Mouse (Mus musculus): ENCODE measurements around the gene Mars. TPM values are rescaled to one million over a fixed set of nuclear protein-coding genes. Genes with fewer than 3 reads are reported as not detected.

The Mars gene
- polyA plus RNA-seq, 1 experiment: 155 TPM

DNA sequence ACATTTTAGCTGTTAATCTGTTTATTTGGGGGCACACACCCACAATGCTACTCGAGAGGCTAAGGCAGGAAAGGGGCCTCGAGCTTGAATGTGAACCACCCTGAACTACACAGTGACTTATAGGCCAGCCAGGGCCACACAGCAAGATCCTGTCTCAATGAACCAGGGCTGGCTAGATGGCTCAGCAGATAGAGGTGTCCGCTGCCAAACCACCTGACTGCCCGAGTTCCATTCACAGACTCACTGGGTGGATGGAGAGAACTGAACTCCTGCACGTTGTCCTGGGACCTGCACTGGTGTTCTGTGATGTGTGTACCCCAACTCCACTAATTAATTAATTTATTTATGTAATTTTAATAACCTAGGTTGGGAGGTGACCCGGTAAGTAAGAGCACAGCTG is 53.8 kb downstream of the Mars start:
- peaks cover 15% of the 10 kb centered on the region for H3K27me3 ChIP-seq (ENCODE audit: control insufficient read depth, insufficient read depth, insufficient read length)
- no peaks in the 10 kb centered on the region for H3K79me3 ChIP-seq (ENCODE audit: low read depth)
- TF ChIP-seq MYOD1 (IDR thresholded peaks at IDR 0.05; ENCODE audit: control insufficient read depth, insufficient read length, low read depth) (no peak), USF1 (IDR thresholded peaks at IDR 0.05; ENCODE audit: low read depth) (no peak), FOSL1 (IDR thresholded peaks at IDR 0.05; ENCODE audit: insufficient read depth, low read length, poor library complexity, severe bottlenecking) (no peak), MAX (IDR thresholded peaks at IDR 0.05) (no peak), CEBPB (IDR thresholded peaks at IDR 0.05; ENCODE audit: low read depth) (no peak), MYOG (IDR thresholded peaks at IDR 0.05; ENCODE audit: control insufficient read depth, extremely low read depth, insufficient read length) (no peak), CTCF (IDR thresholded peaks at IDR 0.05; ENCODE audit: control insufficient read depth, insufficient read depth, insufficient read length) (no peak)
- no peak overlapping the region for H3K4me3 ChIP-seq (ENCODE audit: insufficient read depth, poor library complexity, severe bottlenecking)
- H3K36me3 ChIP-seq (ENCODE audit: control insufficient read depth, insufficient read depth): no peaks in the 10 kb centered on the region
- H3K79me2 ChIP-seq (ENCODE audit: control insufficient read depth, insufficient read depth): no peaks in the 10 kb centered on the region
- H3ac ChIP-seq (ENCODE audit: control insufficient read depth, insufficient read length, low read depth): no peak overlapping the region

DNA sequence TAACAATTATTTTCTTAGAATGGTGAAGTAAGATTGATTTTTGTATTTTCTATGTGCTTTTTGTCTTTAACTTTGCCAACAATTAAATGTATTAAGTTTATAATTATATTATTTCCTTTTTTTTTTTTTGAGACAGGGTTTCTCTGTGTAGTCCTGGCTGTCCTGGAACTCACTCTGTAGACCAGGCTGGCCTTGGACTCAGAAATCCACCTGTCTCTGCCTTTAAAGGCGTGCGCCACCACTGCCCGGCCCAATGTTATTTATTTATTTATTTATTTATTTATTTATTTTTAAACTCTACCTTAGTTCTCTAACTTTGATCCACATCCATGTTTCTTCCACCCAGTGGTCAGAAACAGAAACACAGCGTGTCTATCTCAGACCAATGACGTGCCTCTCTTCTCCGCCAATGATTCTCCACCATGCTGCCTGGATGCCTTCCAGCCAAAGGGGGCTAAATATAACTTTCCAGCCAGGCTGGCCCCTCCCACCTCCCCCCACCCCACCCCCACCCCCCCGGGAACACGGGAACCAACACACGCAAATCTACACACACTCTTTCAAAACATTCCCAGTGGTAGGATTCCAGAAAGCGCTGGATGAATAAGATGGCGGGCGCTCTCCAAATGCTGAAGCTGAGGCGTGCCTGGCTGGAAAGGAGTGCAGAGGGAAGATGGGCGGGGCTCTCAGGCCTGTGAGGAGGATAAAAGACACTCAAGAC is 55.8 kb downstream of the Mars start:
- Histone ChIP-seq H3K79me3 (ENCODE audit: low read depth) (no peaks in the 10 kb centered on the region), H3K27me3 (ENCODE audit: control insufficient read depth, insufficient read depth, insufficient read length) (peaks cover 8% of the 10 kb centered on the region), H3K4me3 (ENCODE audit: insufficient read depth, poor library complexity, severe bottlenecking) (no peak overlapping the region), H3K36me3 (ENCODE audit: control insufficient read depth, insufficient read depth) (no peaks in the 10 kb centered on the region), H3K79me2 (ENCODE audit: control insufficient read depth, insufficient read depth) (no peaks in the 10 kb centered on the region), H3ac (ENCODE audit: control insufficient read depth, insufficient read length, low read depth) (no peak overlapping the region)
- TF ChIP-seq FOSL1 (IDR thresholded peaks at IDR 0.05; ENCODE audit: insufficient read depth, low read length, poor library complexity, severe bottlenecking) (no peak), MAX (IDR thresholded peaks at IDR 0.05) (no peak), CEBPB (IDR thresholded peaks at IDR 0.05; ENCODE audit: low read depth) (no peak), MYOD1 (IDR thresholded peaks at IDR 0.05; ENCODE audit: control insufficient read depth, insufficient read length, low read depth) (no peak), CTCF (IDR thresholded peaks at IDR 0.05; ENCODE audit: control insufficient read depth, insufficient read depth, insufficient read length) (no peak), USF1 (IDR thresholded peaks at IDR 0.05; ENCODE audit: low read depth) (no peak), MYOG (IDR thresholded peaks at IDR 0.05; ENCODE audit: control insufficient read depth, extremely low read depth, insufficient read length) (no peak)

DNA sequence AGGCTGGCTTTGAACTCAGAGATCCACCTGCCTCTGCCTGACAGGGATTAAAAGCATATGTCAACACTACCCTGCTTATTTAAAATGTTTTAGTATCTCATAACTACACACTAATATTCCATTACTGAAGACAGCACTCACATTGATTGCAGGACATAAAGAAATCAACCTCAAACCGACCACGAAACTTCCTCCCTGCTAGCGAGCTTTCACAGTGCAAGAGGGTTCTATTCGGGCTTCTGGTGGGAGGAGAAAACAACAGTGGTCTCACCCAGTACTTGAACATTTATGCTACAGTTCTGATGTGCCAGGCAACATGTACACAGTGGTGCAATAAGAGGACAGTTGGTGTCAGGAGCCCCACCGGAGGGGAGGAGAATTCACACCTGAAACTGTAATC is 60.8 kb downstream of the Mars start:
- no peaks in the 10 kb centered on the region for H3K79me3 ChIP-seq (ENCODE audit: low read depth)
- H3ac ChIP-seq (ENCODE audit: control insufficient read depth, insufficient read length, low read depth): no peak overlapping the region
- TF ChIP-seq MAX (IDR thresholded peaks at IDR 0.05) (no peak), CEBPB (IDR thresholded peaks at IDR 0.05; ENCODE audit: low read depth) (no peak), MYOD1 (IDR thresholded peaks at IDR 0.05; ENCODE audit: control insufficient read depth, insufficient read length, low read depth) (no peak)
- no peak overlapping the region for H3K4me3 ChIP-seq (ENCODE audit: insufficient read depth, poor library complexity, severe bottlenecking)
- no peaks in the 10 kb centered on the region for H3K79me2 ChIP-seq (ENCODE audit: control insufficient read depth, insufficient read depth)
- H3K36me3 ChIP-seq (ENCODE audit: control insufficient read depth, insufficient read depth): no peaks in the 10 kb centered on the region
- H3K27me3 ChIP-seq (ENCODE audit: control insufficient read depth, insufficient read depth, insufficient read length): peaks cover 35% of the 10 kb centered on the region

Other genes starting within 250 kb of the Mars start
- gene Cdk4, start 248.3 kb downstream of the Mars start, polyA plus RNA-seq (2012; fragmentation: generic; extraction: Trizol): 714 TPM
- gene Tspan31, start 241.5 kb downstream of the Mars start, polyA plus RNA-seq (2012; fragmentation: generic; extraction: Trizol): 118 TPM
- 3.2 TPM for gene Agap2, start 236.5 kb downstream of the Mars start, polyA plus RNA-seq (2012; fragmentation: generic; extraction: Trizol)
- 35.6 TPM for gene Os9, start 190.7 kb downstream of the Mars start, polyA plus RNA-seq (2012; fragmentation: generic; extraction: Trizol)
- 23.8 TPM for gene B4galnt1, start 146.6 kb downstream of the Mars start, polyA plus RNA-seq (2012; fragmentation: generic; extraction: Trizol)
- 2.9 TPM for gene Slc26a10, start 131.1 kb downstream of the Mars start, polyA plus RNA-seq (2012; fragmentation: generic; extraction: Trizol)
- 31.8 TPM for gene Arhgef25, start 121.7 kb downstream of the Mars start, polyA plus RNA-seq (2012; fragmentation: generic; extraction: Trizol)
- 24.4 TPM for gene Dtx3, start 116.1 kb downstream of the Mars start, polyA plus RNA-seq (2012; fragmentation: generic; extraction: Trizol)
- gene Pip4k2c, start 100.2 kb downstream of the Mars start, polyA plus RNA-seq (2012; fragmentation: generic; extraction: Trizol): 25.8 TPM
- 0.29 TPM for gene Kif5a, start 48.4 kb downstream of the Mars start, polyA plus RNA-seq (2012; fragmentation: generic; extraction: Trizol)
- 170 TPM for gene Dctn2, start 45.4 kb downstream of the Mars start, polyA plus RNA-seq (2012; fragmentation: generic; extraction: Trizol)
- gene Mbd6, start 22.8 kb downstream of the Mars start, polyA plus RNA-seq (2012; fragmentation: generic; extraction: Trizol): 15.2 TPM
- 0.78 TPM for gene Arhgap9, start 10.2 kb upstream of the Mars start, polyA plus RNA-seq (2012; fragmentation: generic; extraction: Trizol)
- gene Gli1, start 30.2 kb upstream of the Mars start, polyA plus RNA-seq (2012; fragmentation: generic; extraction: Trizol): 1.6 TPM
- gene Inhbe, start 42.6 kb upstream of the Mars start, polyA plus RNA-seq (2012; fragmentation: generic; extraction: Trizol): not detected
- gene Inhbc, start 58.6 kb upstream of the Mars start, polyA plus RNA-seq (2012; fragmentation: generic; extraction: Trizol): not detected
- 31.0 TPM for gene R3hdm2, start 68.5 kb upstream of the Mars start, polyA plus RNA-seq (2012; fragmentation: generic; extraction: Trizol)
- gene Stac3, start 189.9 kb upstream of the Mars start, polyA plus RNA-seq (2012; fragmentation: generic; extraction: Trizol): 9.7 TPM
- gene Ndufa4l2, start 203.2 kb upstream of the Mars start, polyA plus RNA-seq (2012; fragmentation: generic; extraction: Trizol): 0.42 TPM
- 340 TPM for gene Shmt2, start 210.7 kb upstream of the Mars start, polyA plus RNA-seq (2012; fragmentation: generic; extraction: Trizol)
- gene Nxph4, start 222.8 kb upstream of the Mars start, polyA plus RNA-seq (2012; fragmentation: generic; extraction: Trizol): 1.2 TPM

All from C2C12 (cell line).